Mouse (Mus musculus) C2C12 (cell line): ENCODE results near the gene Ptpn14.

ENCODE experiments used
- CEBPB ChIP-seq: IDR thresholded peaks from one replicate; pipeline ENCODE4 v1.6.1; 2011; ENCODE audit warnings: low read depth, mild to moderate bottlenecking, control low read depth, moderate library complexity
- CTCF ChIP-seq: IDR thresholded peaks from one replicate; pipeline ENCODE4 v1.5.1; 2011; ENCODE audit not compliant: control insufficient read depth, insufficient read depth, insufficient read length
- FOSL1 ChIP-seq: IDR thresholded peaks from one replicate; pipeline ENCODE4 v1.8.0; 2011; ENCODE audit warnings: mild to moderate bottlenecking, low read length; ENCODE audit not compliant: poor library complexity, insufficient read depth, severe bottlenecking
- MAX ChIP-seq: IDR thresholded peaks from one replicate; pipeline ENCODE4 v1.6.1; 2011; ENCODE audit warnings: mild to moderate bottlenecking, control low read depth
- MYOD1 ChIP-seq: IDR thresholded peaks from one replicate; pipeline ENCODE4 v1.6.1; 2011; ENCODE audit warnings: low read depth; ENCODE audit not compliant: control insufficient read depth, insufficient read length
- MYOG ChIP-seq: IDR thresholded peaks from one replicate; pipeline ENCODE4 v1.6.1; 2011; ENCODE audit not compliant: control insufficient read depth, insufficient read length; ENCODE audit errors: extremely low read depth
- USF1 ChIP-seq: IDR thresholded peaks from one replicate; pipeline ENCODE4 v1.6.1; 2011; ENCODE audit warnings: low read depth, mild to moderate bottlenecking, control low read depth, moderate library complexity

GRCm38 (mm10) chr1:189884951-189885350 lies 156.9 kb downstream of the Ptpn14 start:
- TF ChIP-seq CTCF = no peak
- TF ChIP-seq CEBPB = no peak
- no peak for TF ChIP-seq USF1
- no peak for TF ChIP-seq MYOG
- no peak for TF ChIP-seq MAX
- no peak for TF ChIP-seq FOSL1
- TF ChIP-seq MYOD1 = no peak
